Mouse (Mus musculus): ENCODE measurements at regions not wholly inside any gene's neighbourhood (a gene's known extent, or its start where the extent isn't known, plus 50 kb on each side); places are given as distances from the start of the nearest gene placed in this dataset.
"Not testable (repeated sequence)": the region's sequence is repeated elsewhere in the genome, so short reads cannot be mapped to it uniquely, and the experiment has no call there.

DNA sequence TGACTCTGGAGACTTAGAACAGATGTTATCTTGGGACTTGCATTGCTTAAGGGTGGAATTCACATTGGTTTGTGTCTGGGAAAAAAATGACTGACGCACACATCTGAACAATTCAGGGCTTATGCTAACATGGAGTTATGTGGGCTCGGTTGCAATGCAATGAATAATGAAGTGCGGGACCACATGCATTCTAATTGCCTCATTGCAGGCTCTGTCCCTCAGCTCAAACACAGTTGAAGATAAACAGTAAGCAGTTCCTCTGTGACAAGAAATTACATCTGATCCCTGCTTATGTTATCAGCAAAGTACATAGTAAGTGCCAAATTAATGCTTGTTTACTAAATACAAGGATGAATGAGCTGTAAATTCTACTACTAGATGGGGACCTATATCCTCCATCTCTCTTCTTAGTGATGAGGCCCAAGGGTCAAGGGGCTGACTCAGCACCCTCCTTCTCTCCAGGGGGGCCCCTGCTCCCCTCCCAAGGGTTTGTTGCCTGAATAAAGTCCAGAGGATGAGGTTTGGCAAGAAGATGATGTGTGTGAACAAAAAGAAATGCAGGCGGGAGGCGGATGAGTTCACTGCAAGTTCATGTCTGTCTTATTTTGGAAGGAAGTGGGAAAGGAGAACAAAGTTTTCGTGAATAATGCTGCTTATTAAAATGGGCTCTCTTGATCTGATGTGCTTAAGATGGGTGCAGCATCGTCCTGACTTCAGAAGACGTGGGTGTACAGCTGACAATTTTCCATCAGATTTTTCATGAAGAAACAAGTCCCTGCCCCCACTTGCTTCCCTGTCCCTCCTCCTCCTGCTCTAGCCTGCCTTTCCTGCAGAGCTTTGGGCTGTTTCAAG, 533.1 kb downstream of the Shisa9 start:
- peak; percentile 6 for DNase-seq (ENCODE audit: inconsistent ontology term)

DNA sequence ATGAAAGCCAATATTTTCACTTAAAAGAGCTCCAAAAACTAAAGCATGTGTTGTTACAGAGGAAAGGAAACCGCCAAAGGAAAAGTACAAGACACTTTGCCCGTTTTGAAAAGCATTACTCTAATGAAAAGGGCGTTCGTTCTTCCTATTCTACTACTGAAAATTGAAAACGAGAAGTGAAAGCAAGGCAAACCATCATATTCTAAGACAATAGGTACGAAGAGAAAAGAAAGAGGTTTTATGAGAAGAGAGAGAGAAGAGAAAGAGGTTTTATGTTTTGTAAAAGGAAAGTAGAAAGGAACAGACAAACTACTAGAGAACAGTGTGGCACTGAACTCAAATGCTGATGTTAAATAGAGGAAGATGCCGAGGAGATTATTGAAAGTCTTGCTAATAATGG, 534.4 kb downstream of the Shisa9 start:
- no peak for DNase-seq (ENCODE audit: inconsistent ontology term)

DNA sequence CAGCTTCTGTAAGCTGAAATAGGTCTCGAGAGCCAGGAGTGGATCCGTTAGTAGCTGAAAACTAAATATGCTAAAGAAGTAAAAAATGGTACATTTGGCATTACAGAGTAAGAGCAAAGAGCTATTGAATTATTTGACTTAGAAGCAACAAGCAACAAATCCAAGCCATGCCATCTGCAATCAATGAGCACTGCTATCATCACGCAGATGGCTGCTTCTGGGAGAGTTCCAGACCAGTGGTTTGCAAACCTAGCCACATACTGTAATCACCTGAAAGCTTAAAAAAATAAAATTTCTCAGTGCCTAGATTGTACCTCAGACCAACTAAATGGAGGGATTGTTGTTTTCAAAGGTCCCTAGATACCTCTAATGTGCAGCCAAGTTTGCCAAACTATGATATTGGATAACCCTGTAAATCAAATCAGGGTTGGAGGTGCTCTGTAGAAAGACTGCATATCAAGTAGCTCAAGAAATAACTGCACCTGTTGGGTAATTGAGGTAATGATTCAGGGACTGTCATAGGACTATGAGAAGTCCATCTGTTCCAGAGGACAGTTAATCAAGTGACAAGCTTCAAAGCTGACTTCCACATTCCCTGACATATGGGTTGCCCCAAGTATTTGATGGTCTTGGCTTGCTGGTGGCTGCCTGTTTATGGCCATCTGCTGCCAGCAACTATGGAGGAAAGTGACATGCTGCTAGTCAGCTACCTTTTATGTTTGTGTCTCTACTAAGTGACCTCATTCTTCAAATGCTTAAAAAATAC, 538.0 kb downstream of the Shisa9 start:
- DNase-seq (ENCODE audit: inconsistent ontology term), result no peak

DNA sequence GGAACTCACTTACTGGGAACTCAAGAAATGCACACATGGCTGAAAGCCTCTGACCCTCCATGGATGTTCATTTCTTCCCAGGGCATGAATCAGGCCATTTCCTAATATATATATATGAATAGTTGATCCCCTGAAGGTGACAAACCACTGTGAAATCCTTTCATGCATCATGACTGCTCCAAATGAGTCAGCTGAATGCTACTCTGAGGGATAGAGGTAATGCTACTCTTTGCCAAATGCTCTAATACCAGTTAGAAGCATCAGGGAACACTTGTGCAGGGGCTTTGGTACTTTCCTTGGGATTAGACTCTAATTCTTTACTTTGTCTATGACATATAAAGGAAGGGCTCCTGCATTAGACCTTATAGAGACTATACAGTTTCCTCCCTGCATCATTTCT, 561.0 kb upstream of the Ercc4 start:
- DNase-seq (ENCODE audit: inconsistent ontology term), result peak; percentile 43

DNA sequence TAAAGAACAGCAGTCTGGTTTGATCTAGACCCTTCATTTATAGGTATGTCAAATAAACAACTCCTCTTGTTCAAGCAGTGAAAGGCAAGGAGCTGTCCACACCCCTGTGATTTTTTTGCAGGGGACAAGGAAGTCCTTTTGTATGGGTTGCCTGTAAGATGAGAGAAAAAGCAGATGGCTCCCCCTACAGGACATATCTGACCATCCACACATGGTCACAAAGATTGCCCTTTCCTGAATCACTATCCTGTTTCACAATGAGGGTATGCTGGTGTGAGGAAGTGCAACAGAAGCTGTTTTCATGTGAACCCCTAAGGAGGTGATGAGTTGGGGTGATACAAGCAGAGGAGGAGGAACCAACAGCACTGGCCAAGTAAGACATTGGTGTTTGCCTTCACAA, 520.6 kb upstream of the Ercc4 start:
- DNase-seq (ENCODE audit: inconsistent ontology term), result no peak

DNA sequence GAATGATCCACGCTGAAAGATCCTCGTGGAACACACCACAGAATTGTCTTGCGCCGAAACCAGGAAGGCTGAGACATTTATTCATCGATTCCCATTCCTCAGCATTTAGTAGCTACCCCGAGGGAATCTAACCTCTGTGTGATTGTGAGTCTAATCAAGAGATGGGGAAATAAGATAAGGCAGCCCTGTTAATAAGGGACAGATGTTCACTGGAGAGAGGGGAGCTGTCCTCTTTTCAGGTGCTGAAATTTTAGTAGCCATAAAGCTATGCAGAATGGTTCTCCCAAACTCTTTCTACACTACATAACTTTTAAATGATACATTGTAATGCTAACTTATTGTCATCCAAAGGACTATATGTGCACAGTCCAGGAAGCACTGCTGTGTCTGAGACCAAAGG, 501.2 kb upstream of the Ercc4 start:
- DNase-seq (ENCODE audit: inconsistent ontology term), result no peak

DNA sequence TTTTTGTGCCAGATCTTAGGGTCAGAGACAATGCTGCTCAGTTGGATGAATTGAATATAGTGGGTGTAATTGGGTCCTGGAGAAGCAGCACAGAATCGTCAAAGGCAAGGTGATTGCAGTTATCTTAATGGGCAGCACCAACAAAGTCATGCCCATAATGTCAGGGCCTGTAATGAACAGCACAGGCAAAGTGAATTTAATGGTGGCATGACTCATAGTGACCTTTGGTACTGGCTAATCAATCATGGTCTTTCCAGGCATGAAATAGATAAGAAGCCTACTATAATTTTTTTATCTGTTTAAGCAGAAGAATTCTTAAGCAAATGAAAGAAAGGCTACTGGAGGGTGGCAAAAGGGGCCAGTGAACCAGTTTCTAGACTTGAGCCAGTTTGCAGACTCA, 498.4 kb upstream of the Ercc4 start:
- DNase-seq (ENCODE audit: inconsistent ontology term), result no peak

DNA sequence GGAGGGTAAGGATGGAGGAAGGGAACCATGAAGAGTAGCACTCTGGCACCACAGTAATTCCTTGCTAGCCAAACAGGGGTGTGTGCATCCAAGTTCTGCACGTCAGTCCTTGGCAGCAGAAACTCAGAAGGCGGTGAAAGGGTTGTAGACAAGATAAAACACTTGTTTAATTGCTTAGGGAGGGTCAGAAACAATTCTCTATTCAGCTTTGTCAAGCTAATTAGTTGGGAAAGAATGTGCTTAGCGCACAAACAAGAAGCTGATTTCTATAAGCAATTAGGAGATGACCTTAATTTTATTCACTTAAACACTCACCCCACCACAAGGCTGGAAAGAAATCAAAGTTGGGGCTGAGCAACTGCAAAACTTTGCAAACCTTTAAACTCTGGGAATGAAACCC, 491.7 kb upstream of the Ercc4 start:
- DNase-seq (ENCODE audit: inconsistent ontology term), result peak; percentile 89

DNA sequence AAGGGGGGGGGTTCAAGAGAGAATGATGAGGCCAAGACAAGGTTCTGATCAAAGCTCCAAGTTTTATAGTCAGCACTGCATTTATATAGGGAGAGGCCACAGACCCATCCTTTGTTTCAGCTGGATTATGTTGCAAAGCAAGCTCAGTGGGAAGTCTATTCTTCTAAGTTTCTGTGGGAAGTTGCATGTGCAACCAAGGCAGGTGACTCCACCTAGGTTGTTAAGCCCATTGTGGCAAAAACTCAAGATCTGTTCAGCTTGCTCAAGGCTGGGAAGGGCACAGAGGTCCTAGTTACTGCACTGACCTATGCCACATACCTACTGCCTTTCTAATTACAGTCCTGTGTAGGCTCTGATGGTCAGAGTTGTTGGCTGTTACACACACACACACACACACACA, 477.0 kb upstream of the Ercc4 start:
- DNase-seq (ENCODE audit: inconsistent ontology term), result no peak

DNA sequence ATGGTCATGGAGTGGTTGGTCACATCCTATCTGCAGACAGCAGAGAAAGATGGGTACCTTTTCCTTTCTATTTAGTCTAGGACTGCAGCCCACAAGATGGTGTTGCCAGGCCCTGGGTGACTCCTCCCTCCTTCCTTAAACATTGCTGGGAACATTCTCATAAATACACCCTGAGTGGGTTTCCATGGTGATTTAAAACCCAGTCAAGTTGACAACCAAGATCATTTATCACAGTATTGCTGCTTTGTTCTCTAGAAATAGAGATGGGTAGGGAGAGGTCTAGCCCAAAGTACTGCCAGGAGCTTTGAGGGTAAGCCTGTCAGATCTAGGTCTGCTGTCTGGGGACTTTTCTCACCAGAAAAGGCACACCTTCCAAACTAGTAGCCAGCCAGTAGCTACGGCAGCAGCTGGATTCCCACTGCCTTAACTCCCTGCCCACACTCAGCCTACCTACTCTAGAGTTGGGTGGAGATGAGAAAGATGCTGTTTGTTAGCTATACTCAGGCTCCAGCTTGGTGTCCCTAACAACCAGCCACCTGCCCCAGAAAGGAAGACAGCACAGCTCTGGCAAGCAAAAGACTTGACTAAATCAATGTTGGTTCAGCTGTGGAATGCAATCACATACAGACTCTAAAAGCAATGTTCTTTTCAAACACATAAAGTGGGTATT, 470.4 kb upstream of the Ercc4 start:
- no peak for DNase-seq (ENCODE audit: inconsistent ontology term)

DNA sequence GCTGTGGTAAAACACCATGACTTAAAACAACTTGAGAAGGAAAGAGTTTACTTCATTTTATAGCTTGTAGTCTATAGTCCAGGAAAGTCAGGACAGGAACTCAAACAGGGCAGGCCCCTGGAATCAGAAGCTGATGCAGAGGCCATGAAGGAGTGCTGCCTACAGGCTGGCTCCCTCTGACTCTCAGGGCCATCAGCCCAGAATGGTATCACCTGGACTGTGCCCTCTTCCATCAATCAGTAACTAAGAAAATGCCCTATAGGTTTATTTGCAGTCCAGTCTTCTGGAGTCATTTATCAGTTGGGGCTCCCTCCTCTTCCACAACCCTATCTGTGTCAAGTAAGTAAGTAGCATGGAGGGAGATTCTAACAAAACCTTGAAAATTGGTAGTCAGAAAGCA, 466.4 kb upstream of the Ercc4 start:
- DNase-seq (ENCODE audit: inconsistent ontology term), result no peak

DNA sequence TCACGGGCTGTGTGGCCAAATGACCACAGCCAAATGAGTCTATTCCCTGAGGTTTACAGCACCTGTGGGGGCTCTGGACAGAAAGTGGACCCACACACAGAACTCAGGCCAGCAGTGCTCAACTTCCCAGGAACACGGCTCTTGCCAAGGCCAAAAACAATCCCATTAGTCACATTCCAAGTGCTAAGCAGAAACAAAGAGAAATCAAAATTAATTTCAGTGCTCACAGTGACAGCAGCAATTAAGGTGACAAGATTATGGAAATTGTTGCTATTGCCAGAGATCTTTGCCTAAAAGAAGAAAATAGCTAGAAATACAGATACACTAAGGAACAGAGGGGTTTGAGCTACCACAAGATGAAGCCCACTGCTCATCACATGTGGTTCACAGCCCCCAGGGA, 464.9 kb upstream of the Ercc4 start:
- DNase-seq (ENCODE audit: inconsistent ontology term), result peak; percentile 95

DNA sequence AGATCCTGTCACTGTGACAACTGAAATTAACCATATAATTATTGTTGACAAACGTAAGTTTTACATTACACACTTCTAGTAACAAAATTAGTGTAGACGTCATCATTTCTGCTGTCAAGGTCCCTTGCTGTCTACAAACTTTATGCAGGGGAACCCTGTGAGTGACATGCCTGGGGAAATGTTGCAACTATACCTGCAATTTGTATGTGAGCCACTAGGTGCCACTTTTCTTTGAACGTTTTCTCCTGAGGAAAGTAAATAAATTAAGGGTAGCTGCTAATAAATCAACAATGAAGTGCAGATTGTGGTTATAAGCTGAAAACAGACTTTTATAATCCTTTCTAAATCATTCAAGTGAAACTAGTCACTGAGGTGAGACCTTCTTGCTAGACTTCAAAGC, 457.3 kb upstream of the Ercc4 start:
- DNase-seq (ENCODE audit: inconsistent ontology term), result no peak

DNA sequence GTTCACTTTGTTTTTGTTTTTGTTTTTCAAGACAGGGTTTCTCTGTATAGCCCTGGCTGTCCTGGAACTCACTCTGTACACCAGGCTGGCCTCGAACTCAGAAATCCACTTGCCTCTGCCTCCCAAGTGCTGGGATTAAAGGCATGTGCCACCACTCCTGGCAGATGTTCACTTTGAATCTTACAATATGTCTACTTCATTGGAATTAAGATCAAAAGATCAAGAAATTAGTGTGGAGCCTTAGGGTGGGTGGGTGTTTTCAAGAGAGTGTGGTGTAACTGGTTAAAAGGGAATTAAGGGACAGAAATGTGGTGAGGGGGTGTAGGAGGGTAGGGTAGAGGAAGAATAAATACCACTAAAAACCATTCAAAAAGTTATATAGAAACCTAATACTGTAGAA, 435.8 kb upstream of the Ercc4 start:
- DNase-seq (ENCODE audit: inconsistent ontology term), result not testable (repeated sequence)

DNA sequence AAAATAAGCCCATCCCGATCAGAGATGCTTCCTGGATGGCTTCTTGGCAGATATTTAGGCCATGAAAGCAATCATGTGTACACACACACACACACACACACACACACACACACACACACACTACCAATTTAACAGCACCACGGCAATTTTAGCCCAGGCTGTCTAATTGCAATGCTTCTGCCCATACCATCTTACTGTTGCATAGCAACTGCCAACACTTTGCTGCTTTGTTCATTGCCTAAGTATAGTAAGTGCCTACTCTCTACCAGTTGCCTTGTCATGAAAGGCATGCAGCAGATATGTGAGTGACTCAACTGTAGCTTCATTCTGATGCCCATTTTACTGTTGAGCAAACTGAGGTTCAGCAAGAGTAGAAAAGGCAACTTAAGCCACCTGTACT, 428.0 kb upstream of the Ercc4 start:
- DNase-seq (ENCODE audit: inconsistent ontology term), result no peak

DNA sequence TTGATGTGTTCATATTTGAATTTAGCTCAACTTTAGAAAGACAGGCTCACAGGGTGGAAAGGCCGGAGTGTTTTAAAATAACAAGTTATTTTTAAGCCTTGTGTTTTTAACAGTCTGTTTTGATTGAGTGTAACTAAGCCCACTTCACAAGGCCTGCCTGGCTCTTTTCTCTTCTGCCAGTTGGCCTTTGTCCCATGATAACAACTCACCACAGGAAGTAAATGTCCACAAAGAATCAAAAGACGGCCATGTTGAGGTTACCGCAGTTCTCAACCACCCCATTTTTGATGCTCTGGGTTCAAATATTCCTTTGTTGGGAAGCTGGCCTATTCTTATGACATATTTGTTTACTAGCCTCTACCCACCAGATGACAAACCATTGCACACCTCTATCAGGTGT, 423.7 kb upstream of the Ercc4 start:
- no peak for DNase-seq (ENCODE audit: inconsistent ontology term)

DNA sequence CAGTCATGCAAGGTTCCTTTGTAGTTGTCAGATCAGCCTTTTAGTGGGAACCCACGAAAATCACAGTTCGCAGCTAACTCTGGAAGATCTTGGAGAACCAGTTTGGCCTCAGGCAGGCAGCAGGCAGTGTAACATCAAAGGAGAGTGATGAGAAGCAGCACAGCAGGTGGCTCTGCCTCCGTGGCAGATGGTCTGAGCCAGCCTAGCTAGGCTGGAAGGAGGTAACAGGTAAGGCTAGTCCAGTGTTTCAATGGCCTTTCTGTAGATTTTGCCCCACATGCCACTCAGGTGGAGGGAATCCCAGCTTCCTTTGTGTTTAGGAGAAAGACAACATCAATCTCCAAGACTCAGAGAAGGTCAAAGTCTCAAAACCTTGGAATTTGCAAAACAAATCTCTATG, 417.7 kb upstream of the Ercc4 start:
- DNase-seq (ENCODE audit: inconsistent ontology term), result no peak

DNA sequence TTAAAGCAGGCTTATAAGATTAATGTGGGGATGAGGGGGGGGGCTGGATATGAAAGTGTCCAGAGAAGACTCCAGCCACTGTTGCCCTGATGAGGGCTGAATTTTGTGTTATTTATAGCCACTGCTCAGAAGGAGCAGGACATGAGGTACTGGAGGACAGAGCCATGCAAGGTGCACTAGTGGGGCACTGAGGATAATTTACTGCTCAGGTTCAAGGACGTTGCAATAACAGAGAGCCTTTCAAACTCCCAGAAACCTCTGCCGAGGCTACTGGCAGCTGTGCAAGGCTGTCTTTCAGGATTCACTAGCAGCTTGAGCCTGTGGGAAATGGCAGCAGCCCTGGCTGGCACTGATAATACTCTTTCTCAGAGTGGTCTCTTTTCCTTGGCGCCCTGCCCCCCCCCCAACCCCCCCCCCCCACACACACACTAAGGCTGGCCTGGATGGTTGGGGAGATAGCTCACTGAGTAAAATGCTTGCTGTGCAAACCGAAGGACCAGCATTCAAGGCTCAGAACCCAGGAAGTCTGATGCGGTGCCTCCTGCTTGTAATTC, 416.7 kb upstream of the Ercc4 start:
- DNase-seq (ENCODE audit: inconsistent ontology term), result no peak

DNA sequence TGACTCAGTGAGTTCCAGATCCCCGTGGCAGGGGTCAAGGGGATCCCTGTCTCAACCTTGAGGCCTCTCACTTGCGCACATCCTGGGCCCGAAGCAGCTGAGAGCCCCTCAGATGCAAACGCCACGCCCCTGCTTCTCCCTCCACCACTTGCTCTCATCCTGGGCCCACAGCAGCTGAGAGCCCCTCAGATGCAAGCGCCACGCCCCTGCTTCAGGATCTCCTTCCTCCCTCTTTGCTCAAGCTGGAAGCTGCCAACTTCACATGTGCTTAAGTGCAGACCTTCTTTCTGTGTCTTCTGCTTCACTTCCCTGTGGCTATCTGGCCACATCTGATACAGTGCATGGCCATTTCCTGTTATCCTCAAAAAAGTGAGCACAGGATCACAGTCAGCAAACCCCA, 416.1 kb upstream of the Ercc4 start:
- DNase-seq (ENCODE audit: inconsistent ontology term), result no peak

DNA sequence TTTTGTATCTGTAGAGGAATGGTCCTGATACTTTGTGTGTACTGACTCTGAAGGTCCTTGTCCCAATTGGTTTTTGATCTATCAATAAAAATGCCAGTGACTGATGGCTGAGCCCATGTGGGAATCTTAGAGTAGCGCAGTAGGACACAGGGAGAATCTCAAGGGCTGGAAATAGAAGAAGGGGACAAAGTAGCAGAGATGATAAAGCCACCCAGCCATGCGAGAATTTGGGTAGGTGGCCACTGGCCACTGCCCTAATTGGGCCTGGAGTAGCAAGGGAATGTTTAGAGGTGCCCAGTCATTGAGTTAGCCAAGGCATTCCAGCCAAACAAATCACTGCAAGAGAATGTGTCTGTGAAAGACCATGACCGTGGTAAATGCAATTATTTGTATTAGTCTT, 414.8 kb upstream of the Ercc4 start:
- peak; percentile 85 for DNase-seq (ENCODE audit: inconsistent ontology term)

DNA sequence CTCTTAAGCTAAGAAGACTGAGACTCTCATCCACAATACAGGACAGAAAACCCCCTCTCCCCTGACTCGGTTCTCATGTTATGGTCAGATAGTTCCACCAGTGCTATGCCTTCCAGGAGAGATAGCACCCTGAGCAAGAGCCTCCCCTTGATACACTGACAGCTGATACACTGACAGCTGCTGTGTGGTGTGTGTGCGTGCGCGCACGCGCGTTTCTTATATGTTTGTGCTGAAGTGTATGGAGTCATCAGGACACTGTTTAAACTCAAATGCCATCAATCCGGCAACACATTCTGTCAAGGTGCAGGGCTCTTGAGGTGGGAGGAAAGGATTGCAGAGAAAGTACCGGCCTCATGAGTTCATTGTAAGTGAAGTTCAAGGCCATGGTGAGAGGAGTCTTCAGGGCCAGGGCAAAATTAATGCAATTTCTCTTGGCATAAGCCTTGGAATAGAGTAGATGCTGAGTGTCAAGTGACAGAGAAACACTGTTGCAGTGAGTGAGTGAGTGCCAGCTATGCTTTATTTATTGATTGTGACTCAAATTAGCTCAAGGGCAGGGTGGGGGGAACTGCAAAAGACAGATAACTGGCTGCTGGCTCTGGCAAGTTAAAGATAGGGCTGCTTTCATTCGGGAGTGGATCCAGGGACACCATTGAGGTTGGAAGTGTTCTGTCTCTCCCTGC, 412.4 kb upstream of the Ercc4 start:
- no peak for DNase-seq (ENCODE audit: inconsistent ontology term)

DNA sequence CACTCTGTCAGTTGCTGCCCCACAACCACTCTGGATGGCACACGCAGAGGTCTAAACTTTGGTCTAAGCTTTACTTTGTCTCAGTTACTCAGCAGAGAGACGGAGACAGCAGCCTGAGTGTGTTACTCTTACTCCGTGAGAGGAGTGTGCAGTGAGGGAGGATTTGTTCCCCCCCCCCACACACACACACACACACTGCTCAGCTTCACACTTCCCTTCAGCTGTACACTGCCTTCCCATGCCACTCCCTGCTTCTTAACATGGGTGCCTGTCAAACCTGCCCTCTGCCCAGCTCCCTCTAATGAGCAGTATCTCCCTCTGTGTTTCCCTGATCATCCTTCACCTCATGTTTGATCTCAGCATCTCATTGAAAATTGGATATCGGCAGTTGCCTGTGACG, 409.9 kb upstream of the Ercc4 start:
- DNase-seq (ENCODE audit: inconsistent ontology term), result no peak
